Mouse (Mus musculus): ENCODE results near the gene Nckap5. TPM values are rescaled to one million over a fixed set of nuclear protein-coding genes. Genes with fewer than 3 reads are reported as not detected.

Gene Nckap5
- total and polyA plus RNA-seq, 2 experiments from 2014 or later, result 6.6 to 10.2 TPM

GRCm38 (mm10) chr1:126334202-126334601 lies 496.4 kb downstream of the Nckap5 start:
- no peak for TF ChIP-seq CTCF (IDR thresholded peaks at IDR 0.05; ENCODE audit: low read depth)
- no peaks in the 10 kb centered on the region for H3K27me3 ChIP-seq (ENCODE audit: insufficient read depth, low read length)
- no peaks in the 10 kb centered on the region for H3K4me1 ChIP-seq (ENCODE audit: insufficient read depth, low read length)
- no peak for DNase-seq (ENCODE audit: low spot score)
- H3K9me3 ChIP-seq (ENCODE audit: low read length), result no peaks in the 10 kb centered on the region
- no peak overlapping the region for H3K4me2 ChIP-seq (ENCODE audit: low read depth, low read length)
- H3K9ac ChIP-seq (replicated peaks; ENCODE audit: low read length), result no peak overlapping the region
- no peak overlapping the region for H3K4me3 ChIP-seq (ENCODE audit: low read length)
- no peaks in the 10 kb centered on the region for H3K36me3 ChIP-seq (ENCODE audit: insufficient read depth, low read length)
- no peak overlapping the region for H3K27ac ChIP-seq
- no peak for ATAC-seq
- WGBS, result 94% methylated on average over 4 of the region's 4 CpGs

GRCm38 (mm10) chr1:126332026-126332425 lies 498.6 kb downstream of the Nckap5 start:
- Histone ChIP-seq H3K36me3 (ENCODE audit: insufficient read depth, low read length) (no peaks in the 10 kb centered on the region), H3K27ac (no peak overlapping the region), H3K9me3 (ENCODE audit: low read length) (no peaks in the 10 kb centered on the region), H3K4me3 (ENCODE audit: low read length) (no peak overlapping the region), H3K9ac (replicated peaks; ENCODE audit: low read length) (no peak overlapping the region), H3K27me3 (ENCODE audit: insufficient read depth, low read length) (no peaks in the 10 kb centered on the region), H3K4me1 (ENCODE audit: insufficient read depth, low read length) (no peaks in the 10 kb centered on the region), H3K4me2 (ENCODE audit: low read depth, low read length) (no peak overlapping the region)
- no peak for DNase-seq (ENCODE audit: low spot score)
- 59% methylated on average over 2 of the region's 2 CpGs for WGBS
- no peak for ATAC-seq
- no peak for TF ChIP-seq CTCF (IDR thresholded peaks at IDR 0.05; ENCODE audit: low read depth)

- ATAC-seq (no peak), DNase-seq (ENCODE audit: low spot score) (no peak)
- Histone ChIP-seq H3K4me1 (ENCODE audit: insufficient read depth, low read length) (no peaks in the 10 kb centered on the region), H3K36me3 (ENCODE audit: insufficient read depth, low read length) (no peaks in the 10 kb centered on the region), H3K9ac (replicated peaks; ENCODE audit: low read length) (no peak overlapping the region), H3K4me3 (ENCODE audit: low read length) (no peak overlapping the region), H3K27me3 (ENCODE audit: insufficient read depth, low read length) (no peaks in the 10 kb centered on the region), H3K27ac (no peak overlapping the region), H3K4me2 (ENCODE audit: low read depth, low read length) (no peak overlapping the region), H3K9me3 (ENCODE audit: low read length) (no peaks in the 10 kb centered on the region)
- WGBS, result 96% methylated on average over 1 of the region's 1 CpGs
- TF ChIP-seq CTCF (IDR thresholded peaks at IDR 0.05; ENCODE audit: low read depth), result no peak
Observed at GRCm38 (mm10) chr1:126320696-126321095, 509.9 kb downstream of the Nckap5 start.

- DNase-seq (ENCODE audit: low spot score), result no peak
- Histone ChIP-seq H3K27ac (no peak overlapping the region), H3K4me2 (ENCODE audit: low read depth, low read length) (no peak overlapping the region), H3K9me3 (ENCODE audit: low read length) (no peaks in the 10 kb centered on the region), H3K27me3 (ENCODE audit: insufficient read depth, low read length) (no peaks in the 10 kb centered on the region), H3K36me3 (ENCODE audit: insufficient read depth, low read length) (no peaks in the 10 kb centered on the region), H3K9ac (replicated peaks; ENCODE audit: low read length) (no peak overlapping the region), H3K4me1 (ENCODE audit: insufficient read depth, low read length) (no peaks in the 10 kb centered on the region), H3K4me3 (ENCODE audit: low read length) (no peak overlapping the region)
- 61% methylated on average over 11 of the region's 11 CpGs for WGBS
- TF ChIP-seq CTCF (IDR thresholded peaks at IDR 0.05; ENCODE audit: low read depth), result no peak
- no peak for ATAC-seq
Observed at GRCm38 (mm10) chr1:126317874-126318607, 512.6 kb downstream of the Nckap5 start.

- 73% methylated on average over 4 of the region's 4 CpGs for WGBS
- Histone ChIP-seq H3K4me2 (ENCODE audit: low read depth, low read length) (no peak overlapping the region), H3K4me1 (ENCODE audit: insufficient read depth, low read length) (no peaks in the 10 kb centered on the region)
Observed at GRCm38 (mm10) chr1:126317345-126317744, 513.3 kb downstream of the Nckap5 start.

GRCm38 (mm10) chr1:126316866-126317265 lies 513.7 kb downstream of the Nckap5 start:
- no peak overlapping the region for H3K9ac ChIP-seq (replicated peaks; ENCODE audit: low read length)
- no peak for TF ChIP-seq CTCF (IDR thresholded peaks at IDR 0.05; ENCODE audit: low read depth)
- H3K4me3 ChIP-seq (ENCODE audit: low read length), result no peak overlapping the region
- no peak overlapping the region for H3K27ac ChIP-seq
- DNase-seq (ENCODE audit: low spot score) (no peak), ATAC-seq (no peak)
- WGBS, result 80% methylated on average over 2 of the region's 2 CpGs
- no peaks in the 10 kb centered on the region for H3K9me3 ChIP-seq (ENCODE audit: low read length)
- H3K4me1 ChIP-seq (ENCODE audit: insufficient read depth, low read length), result no peaks in the 10 kb centered on the region
- H3K27me3 ChIP-seq (ENCODE audit: insufficient read depth, low read length), result no peaks in the 10 kb centered on the region
- no peaks in the 10 kb centered on the region for H3K36me3 ChIP-seq (ENCODE audit: insufficient read depth, low read length)
- H3K4me2 ChIP-seq (ENCODE audit: low read depth, low read length), result no peak overlapping the region

More at GRCm38 (mm10) chr1:126317345-126317744, 513.3 kb downstream of the Nckap5 start:
- H3K9ac ChIP-seq (replicated peaks; ENCODE audit: low read length), result no peak overlapping the region
- no peak for ATAC-seq
- no peak overlapping the region for H3K4me3 ChIP-seq (ENCODE audit: low read length)
- H3K36me3 ChIP-seq (ENCODE audit: insufficient read depth, low read length), result no peaks in the 10 kb centered on the region
- DNase-seq (ENCODE audit: low spot score), result no peak
- H3K27ac ChIP-seq, result no peak overlapping the region
- H3K9me3 ChIP-seq (ENCODE audit: low read length), result no peaks in the 10 kb centered on the region
- no peak for TF ChIP-seq CTCF (IDR thresholded peaks at IDR 0.05; ENCODE audit: low read depth)
- H3K27me3 ChIP-seq (ENCODE audit: insufficient read depth, low read length), result no peaks in the 10 kb centered on the region

- DNase-seq (ENCODE audit: low spot score) (no peak), ATAC-seq (no peak)
- Histone ChIP-seq H3K4me1 (ENCODE audit: insufficient read depth, low read length) (no peaks in the 10 kb centered on the region), H3K27me3 (ENCODE audit: insufficient read depth, low read length) (no peaks in the 10 kb centered on the region), H3K4me2 (ENCODE audit: low read depth, low read length) (no peak overlapping the region), H3K9ac (replicated peaks; ENCODE audit: low read length) (no peak overlapping the region), H3K9me3 (ENCODE audit: low read length) (no peaks in the 10 kb centered on the region), H3K36me3 (ENCODE audit: insufficient read depth, low read length) (no peaks in the 10 kb centered on the region), H3K27ac (no peak overlapping the region), H3K4me3 (ENCODE audit: low read length) (no peak overlapping the region)
- 83% methylated on average over 2 of the region's 2 CpGs for WGBS
- no peak for TF ChIP-seq CTCF (IDR thresholded peaks at IDR 0.05; ENCODE audit: low read depth)
Observed at GRCm38 (mm10) chr1:126301129-126301528, 529.5 kb downstream of the Nckap5 start.

Data from hindbrain, postnatal 0 days (tissue).